Mouse (Mus musculus): ENCODE measurements around the gene Cd247.

The Cd247 gene

GRCm38 (mm10) chr1:165857279-165857678, 68.8 kb downstream of the Cd247 start:
- DNase-seq = no peak

- peak in 1 of 2 experiments; percentile 36 for DNase-seq
Observed at GRCm38 (mm10) chr1:165858356-165858755, 69.9 kb downstream of the Cd247 start.

DNA sequence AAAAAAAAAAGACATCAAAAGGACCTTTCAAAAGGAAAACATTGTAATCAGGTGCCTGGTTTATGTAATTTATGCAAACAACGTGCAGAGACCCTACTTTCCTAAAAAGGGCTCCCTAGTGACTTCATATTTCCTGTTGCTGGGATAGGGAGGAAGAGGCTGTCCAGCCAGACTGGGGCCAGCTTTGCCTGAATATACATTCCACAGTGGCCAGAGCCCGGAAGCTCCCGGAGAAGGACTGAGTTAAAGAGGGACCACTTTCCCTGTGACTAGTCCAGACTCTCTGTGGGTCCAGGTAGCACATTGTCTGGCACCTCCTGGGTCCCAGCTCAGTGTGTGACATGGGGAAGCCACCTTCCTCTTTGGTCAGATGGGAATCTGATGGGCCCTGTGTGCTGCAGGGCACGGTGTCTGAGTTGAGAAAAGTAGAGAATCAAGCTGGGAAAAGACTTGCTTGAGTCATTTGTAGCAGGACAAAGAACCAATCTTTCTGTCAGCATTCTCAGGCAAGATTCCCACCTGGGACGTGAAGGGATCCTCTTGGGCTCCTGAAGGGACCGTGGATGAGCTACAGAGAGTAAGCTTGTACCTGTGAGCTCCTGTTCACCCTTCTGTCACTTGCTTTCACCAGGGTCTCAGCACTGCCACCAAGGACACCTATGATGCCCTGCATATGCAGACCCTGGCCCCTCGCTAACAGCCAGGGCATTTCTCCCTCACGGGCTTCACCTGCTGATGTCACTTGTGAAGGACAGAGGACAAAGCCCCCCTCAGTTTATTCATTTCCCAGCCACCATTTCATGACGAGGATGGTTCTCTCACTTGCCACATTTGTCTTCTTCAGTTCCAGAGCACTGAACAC, 72.1 kb downstream of the Cd247 start:
- no peak for DNase-seq

GRCm38 (mm10) chr1:165861235-165861609, 72.7 kb downstream of the Cd247 start:
- no peak for DNase-seq

DNA sequence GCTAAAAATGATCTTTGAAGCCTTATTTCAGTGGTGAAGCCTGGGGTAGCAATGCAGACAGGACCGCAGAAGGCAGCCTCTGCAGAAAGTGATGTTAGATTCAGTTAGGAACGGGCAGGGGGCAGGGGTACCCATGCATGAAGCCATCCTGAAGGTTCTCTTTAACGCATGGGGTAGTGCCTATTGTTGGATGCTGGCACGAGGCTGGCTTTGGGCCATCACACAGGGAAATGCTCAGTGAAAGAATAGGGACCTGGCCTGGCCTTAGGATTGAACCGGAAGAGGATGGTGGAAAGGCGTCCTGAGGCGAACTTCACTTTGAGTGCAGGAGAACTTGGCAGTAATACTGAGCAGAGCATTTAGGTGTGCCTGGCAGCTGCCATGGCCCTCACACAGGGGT, 73.6 kb downstream of the Cd247 start:
- DNase-seq = no peak

DNA sequence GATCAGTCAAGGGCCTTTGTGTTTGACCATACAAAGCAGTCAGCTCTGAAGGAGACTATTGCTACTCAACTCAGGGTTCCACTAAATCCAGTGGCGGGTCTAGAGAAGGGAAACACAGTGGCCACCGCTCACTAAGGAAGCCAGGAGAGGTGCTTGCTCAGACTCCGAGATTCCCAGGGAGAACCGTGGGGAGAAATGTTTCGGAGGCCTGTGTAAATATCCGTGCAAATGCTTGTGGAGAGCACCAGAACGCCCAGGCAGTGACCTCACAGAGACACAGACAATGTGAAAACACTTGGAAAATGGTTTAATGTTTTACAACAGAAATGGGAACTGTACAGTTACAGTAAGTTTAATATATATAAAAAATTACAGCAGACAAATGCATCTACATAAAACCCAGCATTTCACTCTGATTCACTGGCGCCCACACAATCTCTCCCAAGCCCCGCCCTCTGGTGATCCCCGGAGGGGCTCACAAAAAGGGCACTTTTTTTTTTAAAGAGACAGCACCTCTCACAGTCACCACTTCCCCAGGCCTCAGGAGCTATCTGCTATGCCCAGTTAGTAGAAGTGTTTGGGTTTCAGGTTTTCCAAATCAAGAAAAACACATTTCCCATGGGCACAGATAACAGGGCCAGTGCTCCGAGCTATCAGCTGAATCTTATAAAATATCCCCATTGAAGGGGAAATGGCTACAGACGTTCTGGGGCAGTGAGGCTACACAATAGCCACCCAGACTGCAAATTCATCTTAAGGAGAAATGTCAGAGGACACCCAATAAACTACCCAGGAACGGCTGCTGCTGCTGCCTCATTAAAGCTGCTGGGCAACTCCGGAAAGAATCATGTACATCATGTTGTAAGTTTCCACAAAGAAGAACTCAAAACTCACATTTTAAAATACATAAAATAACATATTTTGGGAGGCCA, 76.6 kb downstream of the Cd247 start:
- DNase-seq = no peak

DNA sequence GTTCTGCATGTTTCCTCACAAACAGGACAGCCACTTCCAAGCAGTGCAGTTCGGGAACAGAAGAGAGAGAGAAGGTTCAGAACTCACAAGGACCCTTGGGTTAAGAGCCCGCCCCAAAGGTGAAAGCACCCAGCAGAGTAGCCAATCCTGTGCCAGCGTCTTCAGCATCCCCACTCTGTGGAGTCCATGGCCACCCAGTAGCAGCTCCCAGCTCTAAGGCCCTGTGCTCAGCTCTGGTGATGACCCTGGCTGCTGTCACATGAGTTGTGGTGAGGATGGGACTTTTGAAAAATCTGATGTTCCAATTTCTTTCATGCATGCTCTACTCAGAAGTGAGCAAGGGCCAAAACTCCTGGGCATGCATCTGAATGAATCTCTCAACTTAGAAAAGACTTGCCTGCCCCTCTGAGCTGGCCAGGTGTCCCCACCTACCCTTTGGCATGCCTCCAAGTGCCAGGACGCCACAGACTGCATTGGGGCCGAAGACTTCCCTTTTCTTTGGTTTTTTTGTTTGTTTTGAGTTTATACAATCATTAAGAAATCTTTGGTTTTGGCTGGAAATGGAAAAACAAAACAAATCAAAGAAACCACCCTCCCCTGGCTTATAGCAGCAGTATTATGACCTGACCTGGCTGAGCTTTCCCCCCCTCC, 78.3 kb downstream of the Cd247 start:
- no peak for DNase-seq

DNA sequence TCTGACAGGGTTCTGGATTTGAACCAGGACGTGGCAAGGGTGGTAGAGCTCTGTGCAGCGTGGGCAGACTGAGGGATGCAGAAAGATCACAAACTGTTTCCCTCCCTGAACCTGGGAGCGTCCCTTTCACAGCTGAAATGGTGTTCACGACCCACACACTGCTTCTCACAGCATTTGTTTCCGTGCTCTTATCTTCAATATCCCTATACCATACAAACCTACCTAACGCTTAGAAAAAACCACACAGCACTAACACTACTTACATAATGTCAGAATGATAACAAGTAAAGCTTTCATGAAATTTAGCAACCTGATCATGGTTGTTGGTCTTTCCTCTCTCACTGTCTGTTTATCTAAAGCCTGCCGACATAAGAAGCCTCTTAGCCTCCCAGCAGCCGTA, 80.2 kb downstream of the Cd247 start:
- DNase-seq = no peak

GRCm38 (mm10) chr1:165874645-165875044, 86.2 kb downstream of the Cd247 start:
- DNase-seq = no peak

- no peak for DNase-seq
Observed at GRCm38 (mm10) chr1:165875520-165876284, 87.2 kb downstream of the Cd247 start.

DNA sequence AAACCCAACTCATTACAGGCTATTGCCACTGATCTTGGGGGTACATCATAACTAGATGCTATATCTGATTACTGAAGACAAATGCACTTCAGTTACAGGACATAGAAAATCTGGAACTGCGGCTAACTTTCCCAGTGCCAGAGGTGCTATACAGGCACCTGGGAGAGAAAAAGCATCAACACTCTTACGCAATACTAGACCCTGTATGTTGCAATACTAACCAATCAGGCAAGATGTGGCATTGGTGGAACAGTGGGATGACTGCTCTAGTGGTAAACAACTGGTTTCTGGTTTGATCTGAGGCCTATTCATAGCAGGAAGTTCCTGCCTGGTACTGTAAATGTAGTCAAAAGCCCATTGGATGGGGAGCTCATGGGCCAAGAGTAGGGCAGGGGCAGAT, 90.3 kb downstream of the Cd247 start:
- DNase-seq = no peak

DNA sequence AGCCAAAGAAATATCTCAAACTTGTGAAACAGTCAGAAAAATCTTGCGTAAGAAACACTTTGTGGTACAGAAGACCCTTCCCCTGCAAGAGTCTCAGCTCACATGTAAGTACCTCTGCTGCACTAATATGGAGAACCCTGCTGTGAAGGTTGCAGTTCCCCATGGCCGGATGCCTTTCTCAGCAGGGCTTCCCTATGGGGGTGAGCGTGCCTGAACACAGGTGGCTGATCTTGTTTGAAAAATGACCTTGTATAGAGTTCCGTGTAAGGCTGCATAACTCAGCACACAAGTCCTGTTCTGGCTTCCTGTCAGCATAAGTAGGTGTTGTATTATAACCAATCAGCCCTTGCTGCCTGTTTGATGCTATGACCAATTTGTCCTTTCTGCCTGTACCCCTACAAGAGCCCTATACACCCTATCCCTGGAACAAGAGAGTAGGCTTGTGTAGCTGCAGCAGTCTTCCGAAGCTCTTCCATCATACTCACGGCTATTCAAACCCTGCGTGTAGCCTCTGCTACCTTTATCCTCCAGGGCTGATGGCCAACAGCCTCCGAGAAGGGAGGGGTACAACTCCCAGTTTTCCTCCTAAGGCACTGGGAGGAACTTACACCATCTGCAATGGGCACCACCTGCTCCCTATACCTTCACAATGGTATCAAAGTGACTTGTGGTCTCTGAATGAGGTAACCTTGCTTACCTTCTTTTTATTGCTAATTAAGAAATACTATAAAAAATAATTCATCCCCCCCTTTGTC, 93.8 kb downstream of the Cd247 start:
- DNase-seq = no peak

- DNase-seq = no peak
Observed at GRCm38 (mm10) chr1:165891686-165892085, 103.2 kb downstream of the Cd247 start.

DNA sequence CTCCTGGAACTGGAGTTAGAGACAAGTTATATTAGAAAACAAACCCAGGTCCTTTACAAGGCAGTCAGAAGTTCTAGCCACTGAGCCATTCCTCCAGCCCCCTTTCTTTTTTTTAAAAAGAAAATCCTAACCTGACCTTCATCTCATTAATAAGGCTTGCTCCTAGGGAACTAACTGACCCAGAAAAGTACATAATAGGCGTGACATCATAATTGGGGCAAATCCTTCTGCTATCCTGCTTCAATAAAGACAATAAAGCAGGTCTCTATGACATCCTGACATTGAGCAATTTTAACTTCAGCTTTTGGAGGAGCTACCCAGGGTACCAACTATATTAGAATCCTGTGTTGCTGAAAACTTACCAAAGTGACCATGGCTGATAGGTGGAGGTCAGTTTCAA, 115.1 kb downstream of the Cd247 start:
- DNase-seq = no peak

GRCm38 (mm10) chr1:165908153-165908552, 119.7 kb downstream of the Cd247 start:
- no peak for DNase-seq

DNA sequence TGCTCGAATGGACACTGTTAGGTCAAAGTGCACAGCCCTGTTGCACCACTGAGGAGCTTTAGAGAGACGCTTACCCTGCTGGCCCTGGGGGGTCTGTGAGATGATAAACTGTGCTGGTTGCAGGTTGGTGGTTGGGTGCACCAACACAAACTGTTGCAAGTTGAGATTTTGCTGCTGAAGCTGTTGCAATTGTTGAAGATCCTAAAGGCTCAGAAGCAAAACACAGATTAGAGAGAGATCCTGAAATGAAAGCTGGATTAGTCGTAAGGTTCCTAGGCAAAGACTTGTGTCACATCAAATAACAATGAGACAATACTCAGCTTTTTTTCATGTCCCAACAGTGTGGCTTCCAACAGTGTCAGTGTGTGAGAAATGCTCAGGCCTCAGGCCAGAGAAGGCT, 120.3 kb downstream of the Cd247 start:
- no peak for DNase-seq

DNA sequence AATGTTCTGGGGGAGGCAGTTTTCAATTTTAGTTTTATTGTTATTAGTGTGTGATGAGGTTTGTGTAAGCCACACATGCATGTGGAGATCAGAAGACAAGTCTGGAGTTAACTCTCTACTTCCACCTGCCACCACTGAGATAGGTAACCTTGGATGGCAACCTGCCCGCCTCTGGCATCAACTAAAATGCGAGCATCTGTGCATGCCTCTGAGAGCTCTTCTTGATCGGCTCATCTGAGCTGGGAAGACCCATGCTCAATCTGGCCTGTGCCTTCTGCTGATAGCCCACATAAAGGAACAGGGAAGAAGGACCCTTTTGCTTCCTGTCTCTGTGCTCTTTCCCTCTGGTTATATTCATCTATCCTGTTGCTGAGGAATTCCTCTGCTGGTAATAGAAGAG, 121.0 kb downstream of the Cd247 start:
- peak; percentile 83 to 86 for DNase-seq

- no peak for DNase-seq
Observed at GRCm38 (mm10) chr1:165913720-165914415, 125.4 kb downstream of the Cd247 start.

GRCm38 (mm10) chr1:165914416-165914801, 125.9 kb downstream of the Cd247 start:
- DNase-seq = no peak

DNA sequence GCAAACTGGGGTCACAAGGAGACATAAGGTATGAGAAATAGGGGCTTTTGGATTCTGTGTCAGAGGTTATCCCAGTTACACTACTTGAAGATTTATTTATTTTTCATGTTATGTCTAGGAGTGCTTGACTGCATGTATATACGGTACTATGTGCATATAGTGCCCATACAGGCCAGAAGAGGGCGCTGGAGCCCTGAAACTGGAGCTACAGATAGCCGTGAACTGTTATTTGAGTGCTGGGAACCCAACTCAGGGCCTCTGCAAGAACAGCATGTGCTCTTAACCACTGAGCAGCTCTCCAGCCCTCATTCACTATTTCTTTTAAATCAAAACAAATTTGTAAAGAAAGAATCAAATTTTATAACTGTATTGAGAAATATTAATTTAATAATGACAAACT, 132.5 kb downstream of the Cd247 start:
- DNase-seq = no peak

DNA sequence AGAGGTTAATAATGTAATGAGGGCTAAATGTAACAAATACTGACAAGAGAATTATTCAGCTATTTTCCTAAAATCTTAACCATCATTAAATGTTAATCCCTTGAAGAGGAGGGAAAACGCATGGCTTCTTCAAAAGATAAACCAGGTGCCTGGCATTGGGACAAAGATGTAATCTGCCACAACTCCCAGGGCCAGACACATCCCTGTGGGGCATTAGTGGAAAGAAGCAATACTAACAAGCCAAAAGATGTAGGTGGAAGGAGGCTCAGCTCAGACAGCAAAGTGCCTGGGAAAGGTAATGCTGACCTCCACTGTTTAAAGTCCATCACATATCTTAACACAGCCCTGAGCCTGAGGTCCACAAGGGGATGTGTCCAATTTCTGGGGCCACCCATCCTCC, 134.0 kb downstream of the Cd247 start:
- DNase-seq = peak; percentile 39 to 53
